Mouse (Mus musculus) heart, postnatal 0 days (tissue): ENCODE results near the gene Frem2.

ENCODE experiments used
- CTCF ChIP-seq: IDR thresholded peaks from 2 replicates; pipeline ENCODE4 v1.5.1; 2016; ENCODE audit warnings: antibody characterized with exemption, control low read depth, low read depth
- EP300 ChIP-seq: IDR thresholded peaks from 2 replicates; pipeline ENCODE4 v1.6.1; 2016; ENCODE audit warnings: antibody characterized with exemption, low read depth

DNA sequence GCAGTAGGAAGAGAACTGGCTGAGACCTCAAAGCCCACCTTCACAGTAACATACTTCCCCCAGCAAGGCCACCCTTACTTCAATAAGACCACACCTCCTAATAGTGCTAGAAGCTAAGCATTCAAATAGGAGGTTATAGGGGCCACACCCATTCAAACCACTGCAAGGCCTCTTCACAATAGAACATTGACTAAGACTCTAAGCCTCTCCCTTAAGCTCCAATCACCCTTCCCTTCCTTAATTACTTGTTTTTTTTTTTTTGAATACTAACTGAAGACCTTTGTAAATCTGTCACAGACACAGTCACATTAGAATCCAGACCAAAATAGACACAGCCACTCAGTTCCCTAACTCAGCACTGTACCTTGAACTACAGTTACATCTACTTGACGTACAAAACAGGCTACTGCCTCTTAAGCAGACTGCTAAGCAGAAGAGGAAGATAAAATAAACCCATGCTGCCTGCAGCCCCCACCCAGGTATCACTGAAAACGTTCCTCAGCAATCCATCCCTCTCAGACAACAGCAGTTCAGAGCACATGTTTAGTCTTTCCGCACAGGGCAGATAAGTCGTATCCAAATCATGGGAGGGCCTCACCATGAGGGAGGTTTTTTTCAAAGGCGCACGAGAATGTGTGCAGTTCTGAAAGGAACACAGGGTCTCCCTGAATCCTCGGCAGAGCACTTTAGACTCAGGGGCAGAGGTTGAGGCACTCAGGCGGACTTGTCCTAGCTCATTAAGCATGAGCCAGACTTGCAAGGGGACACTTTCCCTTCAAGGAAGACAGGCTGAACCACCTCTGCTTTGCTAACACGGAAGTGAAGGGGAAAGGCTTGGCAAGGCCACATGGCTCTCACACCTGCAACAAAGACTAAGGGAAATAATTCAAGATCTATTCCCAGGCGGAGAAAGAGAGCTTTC is 101.9 kb downstream of the Frem2 start:
- TF ChIP-seq CTCF (no peak), EP300 (no peak)
